Mouse (Mus musculus) kidney, embryonic 16.5 days (tissue): ENCODE data around the gene Dock6. TPM values are rescaled to one million over a fixed set of nuclear protein-coding genes. Genes with fewer than 3 reads are reported as not detected.
A peak's percentile ranks its signal among the peaks of the same experiment; 100 is the strongest.

ENCODE experiments used
- ATAC-seq: fragments of 200-750 bp; cut with Nextera tagmentation; 2 replicates; pipeline ENCODE4 v1.8.0; 2017; ENCODE audit warnings: moderate TSS enrichment; ENCODE audit not compliant: low FRiP score, low TSS enrichment
- H3K27ac ChIP-seq: fragments of 300-500 bp; sonication (generic); 2 replicates; pipeline ENCODE4 v1.5.1; 2014; ENCODE audit warnings: low read length
- H3K27me3 ChIP-seq: fragments of 300-500 bp; sonication (generic); 2 replicates; pipeline ENCODE4 v1.6.1; 2014; ENCODE audit warnings: low read length, control low read depth, mixed read lengths; ENCODE audit not compliant: insufficient read depth
- H3K36me3 ChIP-seq: fragments of 300-500 bp; sonication (generic); 2 replicates; pipeline ENCODE4 v1.6.1; 2014; ENCODE audit warnings: low read length, control low read depth, mixed read lengths; ENCODE audit not compliant: insufficient read depth
- H3K4me1 ChIP-seq: fragments of 300-500 bp; sonication (generic); 2 replicates; pipeline ENCODE4 v1.6.1; 2014; ENCODE audit warnings: low read length, control low read depth, mixed read lengths; ENCODE audit not compliant: insufficient read depth
- H3K4me2 ChIP-seq: fragments of 300-500 bp; sonication (generic); replicated peaks from 2 replicates; pipeline ENCODE4 v1.6.1; 2014; ENCODE audit warnings: low read depth, low read length
- H3K4me3 ChIP-seq: fragments of 300-500 bp; sonication (generic); 2 replicates; pipeline ENCODE4 v1.5.1; 2014; ENCODE audit warnings: mild to moderate bottlenecking, low read length
- H3K9ac ChIP-seq: fragments of 300-500 bp; sonication (generic); replicated peaks from 2 replicates; pipeline ENCODE4 v1.6.1; 2014; ENCODE audit warnings: low read length
- H3K9me3 ChIP-seq: fragments of 300-500 bp; sonication (generic); 2 replicates; pipeline ENCODE4 v1.6.1; 2016; ENCODE audit warnings: low read length, control low read depth
- WGBS: fragments of 180-500 bp; shearing (Covaris S2); extraction: QIAGEN DNeasy Blood & Tissue Kit; methylation state at CpG from one replicate; pipeline ENCODE4 v1.1.7; 2014; 5-methylcytosine and 5-hydroxymethylcytosine counted together
- polyA plus RNA-seq: library from polyadenylated mRNA; unstranded; fragments of >200 nt; fragmentation: Nextera tagmentation; extraction: Ambion mirVana; gene quantifications from 2 replicates; pipeline ENCODE4 v1.2.1, GENCODE M21; 2015

The Dock6 gene
- polyA plus RNA-seq, 1 experiment from 2014 or later = 46.8 TPM

DNA sequence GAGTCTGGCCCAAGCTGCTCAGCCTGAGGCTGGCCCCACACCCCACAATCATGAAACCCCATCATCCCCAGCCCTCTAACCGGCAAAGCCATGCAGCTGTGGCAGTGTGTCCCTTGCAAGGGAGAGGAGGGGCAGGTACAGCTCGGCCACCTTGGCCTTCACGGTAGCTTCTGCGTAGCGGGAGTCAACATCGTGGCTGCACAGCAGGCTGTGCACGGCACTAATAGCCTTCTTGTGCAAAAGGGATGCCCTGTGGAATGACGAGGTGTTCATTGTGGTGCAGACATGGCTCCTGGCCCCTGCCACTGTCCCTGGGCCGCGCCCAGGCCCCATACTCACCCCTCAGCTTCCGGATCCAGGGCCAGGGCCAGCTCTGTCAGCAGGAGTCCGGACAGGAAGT lies 32.3 kb downstream of the Dock6 start:
- H3K9me3 ChIP-seq = no peaks in the 10 kb centered on the region
- no peaks in the 10 kb centered on the region for H3K27me3 ChIP-seq
- H3K9ac ChIP-seq = no peak overlapping the region
- no peak for ATAC-seq
- no peak overlapping the region for H3K4me3 ChIP-seq
- H3K4me1 ChIP-seq = no peaks in the 10 kb centered on the region
- no peak overlapping the region for H3K4me2 ChIP-seq
- H3K27ac ChIP-seq = no peak overlapping the region
- WGBS = 87% methylated on average over 12 of the region's 12 CpGs
- H3K36me3 ChIP-seq = peaks cover 34% of the 10 kb centered on the region

DNA sequence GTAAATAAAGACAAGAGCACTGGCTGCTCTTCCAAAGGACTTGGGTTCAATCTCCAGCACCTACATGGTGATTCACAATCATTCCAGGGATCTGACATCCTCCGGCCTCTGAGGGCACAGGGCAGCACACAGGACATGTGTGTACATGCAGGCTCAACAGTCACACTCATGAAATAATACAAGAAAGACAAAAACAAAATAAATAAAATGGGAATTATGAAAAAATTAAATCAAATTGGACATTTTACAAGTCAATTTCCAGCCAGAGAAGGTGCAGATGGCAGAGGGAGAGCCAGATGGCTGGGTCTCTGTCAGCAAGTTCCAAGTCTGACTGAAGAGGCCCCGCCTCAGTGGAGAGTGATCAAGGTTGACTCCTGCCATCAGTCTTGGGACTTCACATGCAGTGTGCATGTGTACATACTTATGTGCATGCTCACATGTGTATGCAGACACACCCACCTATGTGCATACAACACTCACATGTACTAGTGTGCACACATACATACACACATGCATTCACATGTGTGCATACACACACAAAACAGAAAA lies 33.2 kb downstream of the Dock6 start:
- H3K4me3 ChIP-seq = no peak overlapping the region
- no peaks in the 10 kb centered on the region for H3K9me3 ChIP-seq
- H3K36me3 ChIP-seq = peaks cover 40% of the 10 kb centered on the region
- no peak for ATAC-seq
- H3K27me3 ChIP-seq = no peaks in the 10 kb centered on the region
- WGBS = 96% methylated on average over 2 of the region's 2 CpGs
- H3K4me2 ChIP-seq = no peak overlapping the region
- no peak overlapping the region for H3K9ac ChIP-seq
- H3K27ac ChIP-seq = no peak overlapping the region
- H3K4me1 ChIP-seq = no peaks in the 10 kb centered on the region

DNA sequence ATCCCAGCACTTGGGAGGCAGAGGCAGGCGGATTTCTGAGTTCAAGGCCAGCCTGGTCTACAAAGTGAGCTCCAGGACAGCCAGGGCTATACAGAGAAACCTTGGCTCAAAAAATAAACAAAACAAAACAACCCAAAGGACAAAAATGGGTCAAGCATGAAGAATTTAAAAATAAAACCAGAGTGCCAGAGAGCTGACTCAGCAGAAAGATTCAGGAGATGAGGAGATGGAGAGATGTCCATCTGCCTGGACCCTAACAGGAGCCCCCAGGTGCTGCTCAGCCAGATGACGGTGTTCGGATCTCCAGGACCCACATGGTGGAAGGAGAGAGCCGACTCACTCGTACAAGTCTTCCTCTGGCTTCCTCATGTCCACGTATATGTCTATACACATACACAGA lies 33.9 kb downstream of the Dock6 start:
- no peak overlapping the region for H3K9ac ChIP-seq
- H3K27ac ChIP-seq = no peak overlapping the region
- ATAC-seq = no peak
- 90% methylated on average over 6 of the region's 6 CpGs for WGBS
- no peak overlapping the region for H3K4me3 ChIP-seq
- H3K36me3 ChIP-seq = peaks cover 42% of the 10 kb centered on the region
- no peaks in the 10 kb centered on the region for H3K27me3 ChIP-seq
- H3K4me1 ChIP-seq = no peaks in the 10 kb centered on the region
- H3K9me3 ChIP-seq = no peaks in the 10 kb centered on the region
- H3K4me2 ChIP-seq = no peak overlapping the region

DNA sequence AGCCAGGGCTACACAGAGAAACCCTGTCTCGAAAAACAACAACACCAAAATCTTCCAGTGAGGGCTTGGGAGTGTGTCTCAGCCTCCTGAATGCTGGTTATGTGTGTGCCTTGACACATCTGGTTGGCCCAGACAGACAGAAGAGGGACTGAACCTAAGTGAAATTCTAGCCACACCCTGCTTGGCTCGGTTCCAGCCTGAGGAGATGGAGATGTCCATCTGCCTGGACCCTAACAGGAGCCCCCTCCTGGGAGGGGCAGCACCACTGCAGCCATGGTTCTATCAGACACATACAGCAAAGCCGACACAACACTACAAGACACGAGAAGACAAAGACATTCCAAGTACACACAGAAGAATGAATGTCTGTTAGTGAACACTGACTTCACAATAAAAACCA lies 34.3 kb downstream of the Dock6 start:
- H3K36me3 ChIP-seq = peaks cover 45% of the 10 kb centered on the region

DNA sequence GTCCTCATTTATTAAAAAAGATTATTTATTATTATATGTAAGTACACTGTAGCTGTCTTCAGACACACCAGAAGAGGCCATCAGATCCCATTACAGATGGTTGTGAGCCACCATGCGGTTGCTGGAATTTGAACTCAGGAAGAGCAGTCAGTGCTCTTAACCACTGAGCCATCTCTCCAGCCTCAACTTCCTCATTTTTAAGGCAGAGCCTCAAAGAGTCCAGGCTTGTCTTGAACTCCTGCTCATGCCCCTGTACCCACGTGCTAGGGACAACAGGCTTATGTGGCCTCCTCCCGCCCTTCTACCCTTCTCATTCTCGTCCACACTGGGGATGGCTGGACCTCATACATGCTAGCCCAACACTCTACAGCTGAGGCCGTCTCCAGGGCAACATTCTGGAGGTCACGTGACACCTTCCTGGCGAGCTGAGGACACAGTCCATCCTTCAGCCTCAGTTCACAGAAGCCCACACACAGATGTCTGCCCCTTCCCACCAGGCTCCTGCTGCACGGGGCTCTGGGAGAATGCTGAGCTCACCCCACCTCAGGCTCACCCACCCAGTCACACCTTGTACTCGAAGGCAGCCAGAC lies 35.6 kb downstream of the Dock6 start:
- Histone ChIP-seq H3K9ac (no peak overlapping the region), H3K27ac (no peak overlapping the region), H3K4me1 (no peaks in the 10 kb centered on the region), H3K36me3 (peaks cover 56% of the 10 kb centered on the region), H3K9me3 (no peaks in the 10 kb centered on the region), H3K27me3 (no peaks in the 10 kb centered on the region), H3K4me3 (no peak overlapping the region), H3K4me2 (no peak overlapping the region)
- no peak; the same call in 1 of the 2 replicates for ATAC-seq
- WGBS = 76% methylated on average over 9 of the region's 9 CpGs

More for the DNA sequence above, 34.3 kb downstream of the Dock6 start:
- ATAC-seq = no peak
- H3K9ac ChIP-seq = no peak overlapping the region
- no peaks in the 10 kb centered on the region for H3K4me1 ChIP-seq
- no peak overlapping the region for H3K4me2 ChIP-seq
- no peaks in the 10 kb centered on the region for H3K27me3 ChIP-seq
- no peaks in the 10 kb centered on the region for H3K9me3 ChIP-seq
- WGBS = 89% methylated on average over 4 of the region's 4 CpGs
- H3K27ac ChIP-seq = no peak overlapping the region
- H3K4me3 ChIP-seq = no peak overlapping the region

DNA sequence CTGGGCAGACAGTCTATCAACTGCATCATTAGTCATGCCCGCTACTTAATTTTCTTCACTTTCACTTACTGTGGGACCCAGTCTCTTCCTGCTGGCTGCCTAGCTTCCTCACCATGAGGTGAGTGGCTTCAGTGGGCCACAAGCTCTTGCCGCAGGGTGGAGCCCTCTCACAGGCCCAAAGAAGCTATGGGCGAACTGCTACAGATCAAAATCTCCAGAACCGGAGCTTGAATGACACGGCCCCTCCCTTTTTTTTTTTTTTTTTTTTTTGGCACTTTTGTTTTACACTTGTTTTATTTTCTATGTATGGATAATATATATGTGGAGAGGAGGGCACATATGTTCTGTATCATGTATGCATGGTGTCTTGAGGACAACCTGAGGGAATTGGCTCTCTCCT lies 41.3 kb downstream of the Dock6 start:
- Histone ChIP-seq H3K9ac (no peak overlapping the region), H3K36me3 (peaks cover 32% of the 10 kb centered on the region), H3K27ac (no peak overlapping the region), H3K4me3 (no peak overlapping the region), H3K27me3 (no peaks in the 10 kb centered on the region), H3K9me3 (no peaks in the 10 kb centered on the region), H3K4me2 (no peak overlapping the region), H3K4me1 (peaks cover 5% of the 10 kb centered on the region; the same call in 1 of the 2 replicates)
- no peak for ATAC-seq
- WGBS = 87% methylated on average over 5 of the region's 5 CpGs

DNA sequence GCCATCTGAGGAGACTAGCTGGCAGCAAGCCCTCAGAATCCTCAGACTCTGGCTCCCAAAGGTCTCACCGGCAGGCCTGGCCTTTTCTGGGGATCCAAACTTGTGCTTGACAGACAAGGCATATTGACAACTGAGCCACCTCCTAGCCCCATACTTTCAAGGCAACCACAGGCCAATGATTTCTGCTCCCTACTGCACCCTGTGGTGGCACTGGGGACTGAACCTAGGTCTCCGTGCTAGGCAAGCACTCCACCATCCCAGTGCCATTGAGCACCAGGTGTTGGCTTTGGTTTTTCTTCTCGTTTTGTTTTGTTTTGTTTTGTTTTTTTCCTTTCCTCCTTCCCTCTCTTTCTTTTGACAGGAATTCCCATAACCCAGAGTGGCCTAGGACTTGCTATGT lies 43.9 kb downstream of the Dock6 start:
- ATAC-seq = no peak
- no peak overlapping the region for H3K4me2 ChIP-seq
- peaks cover 18% of the 10 kb centered on the region for H3K36me3 ChIP-seq
- no peak overlapping the region for H3K4me3 ChIP-seq
- H3K27me3 ChIP-seq = no peaks in the 10 kb centered on the region
- 69% methylated on average over 3 of the region's 3 CpGs for WGBS
- no peaks in the 10 kb centered on the region for H3K9me3 ChIP-seq
- no peak overlapping the region for H3K9ac ChIP-seq
- H3K4me1 ChIP-seq = peaks cover 10% of the 10 kb centered on the region
- H3K27ac ChIP-seq = no peak overlapping the region

DNA sequence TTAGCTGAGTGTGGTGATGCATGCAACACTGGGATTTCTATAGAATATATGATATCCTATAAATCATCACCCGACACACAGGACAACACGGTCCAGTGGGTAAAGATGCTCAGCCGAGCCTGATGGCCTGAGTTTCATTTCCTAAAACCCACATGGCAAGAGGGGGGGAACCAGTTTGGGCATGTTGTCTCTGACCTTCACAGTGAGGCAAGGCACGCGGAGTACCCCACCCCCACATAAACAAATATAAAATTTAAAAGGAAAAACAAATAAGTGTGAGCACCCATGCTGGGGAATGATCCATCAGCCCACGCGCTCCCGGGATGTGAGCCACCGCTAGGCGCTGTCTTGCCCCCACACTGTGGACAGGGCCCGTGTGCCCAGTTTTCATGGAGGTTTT lies 45.5 kb downstream of the Dock6 start:
- no peaks in the 10 kb centered on the region for H3K9me3 ChIP-seq
- no peak overlapping the region for H3K4me3 ChIP-seq
- ATAC-seq = no peak
- peaks cover 10% of the 10 kb centered on the region for H3K4me1 ChIP-seq
- H3K27ac ChIP-seq = no peak overlapping the region
- H3K4me2 ChIP-seq = no peak overlapping the region
- peaks cover 5% of the 10 kb centered on the region; the same call in 1 of the 2 replicates for H3K36me3 ChIP-seq
- 52% methylated on average over 11 of the region's 11 CpGs for WGBS
- no peaks in the 10 kb centered on the region for H3K27me3 ChIP-seq
- no peak overlapping the region for H3K9ac ChIP-seq

DNA sequence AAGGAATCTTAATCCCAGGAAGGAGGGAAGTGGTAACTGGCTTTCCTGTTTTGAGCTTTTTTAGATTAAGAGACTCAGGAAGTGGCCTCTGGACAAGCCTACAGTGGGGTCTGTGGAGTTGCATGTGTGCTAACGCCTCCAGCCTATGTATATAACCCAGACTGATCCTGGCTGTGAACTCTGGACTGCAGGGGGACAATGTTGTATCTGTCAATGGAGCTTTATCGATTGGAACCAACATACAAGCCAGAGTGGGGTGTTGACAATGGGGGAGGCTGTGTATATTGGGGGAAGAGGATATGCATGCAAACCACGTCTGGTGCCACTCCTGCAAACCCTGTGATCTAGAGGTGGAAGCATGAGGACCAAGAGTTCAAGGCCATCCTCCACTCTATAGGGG lies 46.1 kb downstream of the Dock6 start:
- Histone ChIP-seq H3K4me1 (peaks cover 10% of the 10 kb centered on the region), H3K27ac (no peak overlapping the region), H3K9ac (no peak overlapping the region), H3K4me2 (no peak overlapping the region), H3K36me3 (0 out of 2 replicates have a peak, but pooled peaks cover 4% of the 10 kb centered on the region), H3K9me3 (no peaks in the 10 kb centered on the region), H3K27me3 (no peaks in the 10 kb centered on the region), H3K4me3 (no peak overlapping the region)
- ATAC-seq = no peak
- WGBS = 63% methylated on average over 3 of the region's 3 CpGs

DNA sequence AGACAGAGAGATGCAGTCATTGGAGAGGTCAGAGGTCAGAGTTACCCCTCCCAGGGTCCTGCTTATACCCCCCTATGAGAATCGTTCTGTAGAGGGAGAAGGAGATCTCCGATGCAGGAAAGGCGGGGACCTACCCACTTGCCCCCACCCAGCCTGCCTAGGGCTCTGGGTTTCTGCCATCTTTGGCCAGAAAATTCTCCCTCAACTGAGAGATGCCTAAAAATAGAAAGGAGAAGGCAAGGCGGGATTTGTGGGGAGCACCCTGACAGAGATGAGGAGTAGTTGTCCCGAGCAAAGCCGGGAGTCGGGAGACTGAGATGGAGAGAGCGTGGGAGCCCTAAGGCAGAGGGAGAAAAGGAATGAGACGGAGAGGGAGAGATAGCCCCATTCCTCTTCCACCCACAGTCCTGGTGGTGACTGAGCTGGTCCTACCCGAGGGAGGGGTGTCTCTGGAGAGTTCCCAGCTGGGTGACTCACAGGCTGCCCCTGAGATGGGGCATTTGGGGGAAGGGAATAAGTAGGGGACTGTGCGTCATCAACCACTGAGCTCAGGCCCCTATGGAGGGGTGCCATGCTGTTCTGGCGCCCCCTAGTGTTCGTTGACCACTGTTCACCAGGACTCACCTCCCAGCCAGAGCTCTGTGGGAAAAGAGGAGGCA lies 48.3 kb downstream of the Dock6 start:
- Histone ChIP-seq H3K4me1 (peaks cover 10% of the 10 kb centered on the region), H3K9ac (0 out of 2 replicates have a peak overlapping the region, but pooled peaks have one; percentile 37), H3K9me3 (no peaks in the 10 kb centered on the region), H3K4me3 (no peak overlapping the region), H3K27ac (peak overlapping the region; percentile 21; the same call in 1 of the 2 replicates), H3K36me3 (0 out of 2 replicates have a peak, but pooled peaks cover 3% of the 10 kb centered on the region), H3K27me3 (no peaks in the 10 kb centered on the region), H3K4me2 (no peak overlapping the region)
- WGBS = 35% methylated on average over 13 of the region's 13 CpGs
- ATAC-seq = peak; percentile 91
